Mouse (Mus musculus) urinary bladder, postnatal 10 days (tissue): ENCODE results near the gene Vps50.
"Not testable (repeated sequence)": the region's sequence is repeated elsewhere in the genome, so short reads cannot be mapped to it uniquely, and the experiment has no call there.

Source experiments
- DNase-seq: peaks from one replicate; pipeline ENCODE4 v3.0.0; 2022; ENCODE audit warnings: low spot score

The Vps50 gene

GRCm38 (mm10) chr6:3536048-3536447 lies 37.9 kb downstream of the Vps50 start:
- no peak for DNase-seq

- DNase-seq: no peak
These were observed 41.3 kb downstream of the Vps50 start for GRCm38 (mm10) chr6:3539470-3539869.

- DNase-seq: no peak
These were observed 45.7 kb downstream of the Vps50 start for GRCm38 (mm10) chr6:3543862-3544261.

GRCm38 (mm10) chr6:3544970-3545369 lies 46.8 kb downstream of the Vps50 start:
- no peak for DNase-seq

GRCm38 (mm10) chr6:3548959-3549358 lies 50.8 kb downstream of the Vps50 start:
- DNase-seq: no peak

- DNase-seq: no peak
These were observed 51.8 kb downstream of the Vps50 start for GRCm38 (mm10) chr6:3549992-3550391.

GRCm38 (mm10) chr6:3552681-3553080 lies 54.5 kb downstream of the Vps50 start:
- DNase-seq: not testable (repeated sequence)

- DNase-seq: no peak
These were observed 59.0 kb downstream of the Vps50 start for GRCm38 (mm10) chr6:3557177-3557576.

- no peak for DNase-seq
These were observed 61.8 kb downstream of the Vps50 start for GRCm38 (mm10) chr6:3560009-3560408.

GRCm38 (mm10) chr6:3562301-3562700 lies 64.1 kb downstream of the Vps50 start:
- no peak for DNase-seq

- not testable (repeated sequence) for DNase-seq
These were observed 65.9 kb downstream of the Vps50 start for GRCm38 (mm10) chr6:3564118-3564517.

GRCm38 (mm10) chr6:3565005-3565404 lies 66.8 kb downstream of the Vps50 start:
- DNase-seq: no peak

- DNase-seq: no peak
These were observed 67.5 kb downstream of the Vps50 start for GRCm38 (mm10) chr6:3565667-3566066.

- no peak for DNase-seq
These were observed 69.0 kb downstream of the Vps50 start for GRCm38 (mm10) chr6:3567071-3567610.

GRCm38 (mm10) chr6:3572221-3572815 lies 74.1 kb downstream of the Vps50 start:
- no peak for DNase-seq

- DNase-seq: no peak
These were observed 75.6 kb downstream of the Vps50 start for GRCm38 (mm10) chr6:3573787-3574186.

- DNase-seq: no peak
These were observed 87.2 kb downstream of the Vps50 start for GRCm38 (mm10) chr6:3585402-3585801.

GRCm38 (mm10) chr6:3590289-3590904 lies 92.2 kb downstream of the Vps50 start:
- no peak for DNase-seq

GRCm38 (mm10) chr6:3594246-3594645 lies 96.1 kb downstream of the Vps50 start:
- no peak for DNase-seq

- no peak for DNase-seq
These were observed 114.6 kb downstream of the Vps50 start for GRCm38 (mm10) chr6:3612827-3613226.

GRCm38 (mm10) chr6:3620428-3621387 lies 122.5 kb downstream of the Vps50 start:
- DNase-seq: not testable (repeated sequence)
